Mouse (Mus musculus): ENCODE results near the gene G6pc. TPM values are rescaled to one million over a fixed set of nuclear protein-coding genes. Genes with fewer than 3 reads are reported as not detected.

G6pc gene
- polyA plus RNA-seq, 1 experiment from 2014 or later, result not detected

DNA sequence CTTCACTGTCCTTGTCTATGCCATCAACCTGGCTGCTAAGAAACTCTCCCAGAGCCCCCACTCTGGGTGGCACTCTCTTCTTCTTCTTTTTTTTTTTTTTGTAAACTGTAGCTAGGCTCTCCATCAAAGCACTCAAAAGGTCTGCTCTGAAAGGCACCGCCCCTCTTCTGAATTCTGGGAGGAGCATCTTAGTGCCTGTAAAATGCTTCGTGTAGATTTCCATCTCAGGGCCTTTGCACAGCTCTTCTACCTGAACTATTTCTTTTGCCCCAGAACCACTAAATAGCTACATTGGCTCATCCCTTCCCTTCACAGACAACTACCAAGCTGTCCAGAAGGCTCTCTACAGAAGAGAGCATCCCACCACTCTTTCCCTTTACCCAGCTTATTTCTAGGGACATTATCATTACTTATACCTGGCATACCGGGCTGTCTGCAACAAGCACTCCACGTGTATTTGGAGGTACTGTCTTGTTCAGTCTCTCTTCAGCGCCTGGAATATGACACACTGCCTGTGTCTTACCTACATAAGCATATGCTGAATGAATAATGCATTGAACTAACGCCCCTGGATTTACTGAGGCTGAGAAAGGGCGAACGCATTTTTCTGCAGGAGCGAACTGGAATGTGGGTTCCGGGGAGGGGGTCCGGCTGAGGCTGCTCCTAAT, 49.2 kb downstream of the G6pc start:
- Histone ChIP-seq H3K27me3 (no peaks in the 10 kb centered on the region), H3K4me1 (replicated peaks) (peaks cover 26% of the 10 kb centered on the region), H3K36me3 (peaks cover 29% of the 10 kb centered on the region), H3K9ac (peak overlapping the region; percentile 89), H3K9me3 (replicated peaks) (no peaks in the 10 kb centered on the region), H3K4me2 (peak overlapping the region; percentile 86), H3K4me3 (replicated peaks) (peak overlapping the region; percentile 88), H3K27ac (peak overlapping the region; percentile 67)
- DNase-seq (peak; percentile 42), ATAC-seq (ENCODE audit: low read depth) (peak; percentile 56)
- WGBS (ENCODE audit: insufficient replicate concordance), result under 1% methylated on average over 11 of the region's 11 CpGs

- peaks cover 22% of the 10 kb centered on the region for H3K36me3 ChIP-seq
- peaks cover 30% of the 10 kb centered on the region for H3K4me1 ChIP-seq (replicated peaks)
- under 1% methylated on average over 45 of the region's 45 CpGs for WGBS (ENCODE audit: insufficient replicate concordance)
- H3K27me3 ChIP-seq, result no peaks in the 10 kb centered on the region
- H3K9me3 ChIP-seq (replicated peaks), result no peaks in the 10 kb centered on the region
- peak within 1 kb of the TSS; percentile 89 for H3K9ac ChIP-seq
- peak within 1 kb of the TSS; percentile 88 for H3K4me3 ChIP-seq (replicated peaks)
- peak within 1 kb of the TSS; percentile 67 for H3K27ac ChIP-seq
- ATAC-seq (ENCODE audit: low read depth) (peak; percentile 78), DNase-seq (peak; percentile 81)
- peak within 1 kb of the TSS; percentile 86 for H3K4me2 ChIP-seq
Measured at GRCm38 (mm10) chr11:101417101-101417855, 49.9 kb downstream of the G6pc start, which contains the start of gene Aarsd1. Gene Aarsd1 (minus strand): TSS chr11:101417615.

GRCm38 (mm10) chr11:101418991-101419390, 51.6 kb downstream of the G6pc start:
- DNase-seq (no peak), ATAC-seq (ENCODE audit: low read depth) (no peak)
- Histone ChIP-seq H3K4me3 (replicated peaks) (no peak overlapping the region), H3K4me1 (replicated peaks) (peaks cover 36% of the 10 kb centered on the region), H3K36me3 (peaks cover 6% of the 10 kb centered on the region), H3K9me3 (replicated peaks) (no peaks in the 10 kb centered on the region), H3K27me3 (no peaks in the 10 kb centered on the region), H3K27ac (no peak overlapping the region), H3K4me2 (no peak overlapping the region), H3K9ac (no peak overlapping the region)
- 60% methylated on average over 6 of the region's 6 CpGs for WGBS (ENCODE audit: insufficient replicate concordance)

- WGBS (ENCODE audit: insufficient replicate concordance), result 42% methylated on average over 3 of the region's 3 CpGs
- no peak overlapping the region for H3K27ac ChIP-seq
- H3K9ac ChIP-seq, result no peak overlapping the region
- H3K4me3 ChIP-seq (replicated peaks), result no peak overlapping the region
- H3K9me3 ChIP-seq (replicated peaks), result no peaks in the 10 kb centered on the region
- H3K36me3 ChIP-seq, result 0 out of 2 replicates have a peak, but pooled peaks cover 5% of the 10 kb centered on the region
- peaks cover 42% of the 10 kb centered on the region for H3K4me1 ChIP-seq (replicated peaks)
- no peak overlapping the region for H3K4me2 ChIP-seq
- no peaks in the 10 kb centered on the region for H3K27me3 ChIP-seq
- DNase-seq (no peak), ATAC-seq (ENCODE audit: low read depth) (no peak)
Measured at GRCm38 (mm10) chr11:101419610-101420009, 52.2 kb downstream of the G6pc start.

DNA sequence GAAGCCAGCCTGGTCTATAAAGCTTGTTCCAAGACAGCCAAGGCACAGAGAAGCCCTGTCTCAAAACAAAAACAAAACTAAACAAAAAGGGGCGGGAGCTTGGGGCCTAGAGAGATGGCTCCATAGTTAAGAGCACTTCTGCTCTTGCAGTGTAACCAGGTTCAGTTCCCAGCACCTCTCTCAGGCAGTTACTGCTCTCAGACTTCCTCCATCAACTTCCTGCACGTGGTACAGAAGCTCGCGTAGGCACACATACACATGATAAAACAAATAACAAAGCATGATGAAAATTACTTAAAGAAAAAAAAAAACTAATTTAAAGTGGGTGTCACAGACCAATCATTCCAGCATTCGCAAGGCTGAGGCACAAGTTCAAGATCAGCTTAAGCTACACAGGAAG, 52.8 kb downstream of the G6pc start:
- WGBS (ENCODE audit: insufficient replicate concordance), result 59% methylated on average over 5 of the region's 5 CpGs
- ATAC-seq (ENCODE audit: low read depth), result no peak
- no peak overlapping the region for H3K9ac ChIP-seq

GRCm38 (mm10) chr11:101424105-101424851, 56.9 kb downstream of the G6pc start, which contains the start of gene Gm27029:
Gene Gm27029 (minus strand): TSS chr11:101424796.
- H3K36me3 ChIP-seq, result peaks cover 2% of the 10 kb centered on the region; the same call in 1 of the 2 replicates
- ATAC-seq (ENCODE audit: low read depth), result 0 out of 2 replicates have a peak, but pooled peaks have one; percentile 9
- H3K27ac ChIP-seq, result peak within 1 kb of the TSS; percentile 82
- peaks cover 43% of the 10 kb centered on the region for H3K4me1 ChIP-seq (replicated peaks)
- DNase-seq, result no peak
- H3K9ac ChIP-seq, result peak within 1 kb of the TSS; percentile 88
- peak within 1 kb of the TSS; percentile 96 for H3K4me3 ChIP-seq (replicated peaks)
- no peaks in the 10 kb centered on the region for H3K27me3 ChIP-seq
- peak within 1 kb of the TSS; percentile 94 for H3K4me2 ChIP-seq
- 9% methylated on average over 23 of the region's 23 CpGs for WGBS (ENCODE audit: insufficient replicate concordance)
- H3K9me3 ChIP-seq (replicated peaks), result no peaks in the 10 kb centered on the region

More for the DNA sequence above, 52.8 kb downstream of the G6pc start:
- H3K9me3 ChIP-seq (replicated peaks), result no peaks in the 10 kb centered on the region
- H3K27ac ChIP-seq, result no peak overlapping the region
- H3K36me3 ChIP-seq, result 0 out of 2 replicates have a peak, but pooled peaks cover 2% of the 10 kb centered on the region
- no peaks in the 10 kb centered on the region for H3K27me3 ChIP-seq
- H3K4me2 ChIP-seq, result no peak overlapping the region
- no peak overlapping the region for H3K4me3 ChIP-seq (replicated peaks)
- H3K4me1 ChIP-seq (replicated peaks), result peaks cover 39% of the 10 kb centered on the region
- DNase-seq, result no peak

GRCm38 (mm10) chr11:101424925-101425813, 57.8 kb downstream of the G6pc start, which contains the start of the genes Rundc1 and Ptges3l:
Gene Rundc1 (plus strand): TSS chr11:101425085.
Gene Ptges3l (minus strand): TSS chr11:101425333.
- Histone ChIP-seq H3K9ac (peak within 1 kb of the TSS; percentile 88), H3K9me3 (replicated peaks) (no peaks in the 10 kb centered on the region), H3K36me3 (peaks cover 10% of the 10 kb centered on the region), H3K27me3 (no peaks in the 10 kb centered on the region), H3K4me3 (replicated peaks) (peak within 1 kb of the TSS; percentile 96), H3K27ac (peak within 1 kb of the TSS; percentile 82), H3K4me1 (replicated peaks) (peaks cover 38% of the 10 kb centered on the region), H3K4me2 (peak within 1 kb of the TSS; percentile 94)
- DNase-seq (peak; percentile 94), ATAC-seq (ENCODE audit: low read depth) (peak; percentile 87)
- under 1% methylated on average over 81 of the region's 81 CpGs for WGBS (ENCODE audit: insufficient replicate concordance)

- DNase-seq (no peak), ATAC-seq (ENCODE audit: low read depth) (no peak)
Measured at GRCm38 (mm10) chr11:101426165-101426564, 58.8 kb downstream of the G6pc start.

More at GRCm38 (mm10) chr11:101426165-101426564, 58.8 kb downstream of the G6pc start:
- Histone ChIP-seq H3K4me1 (replicated peaks) (peaks cover 37% of the 10 kb centered on the region), H3K27ac (no peak overlapping the region), H3K4me2 (peak overlapping the region; percentile 94), H3K9ac (peak overlapping the region; percentile 88), H3K9me3 (replicated peaks) (no peaks in the 10 kb centered on the region), H3K4me3 (replicated peaks) (peak overlapping the region; percentile 96), H3K36me3 (peaks cover 20% of the 10 kb centered on the region), H3K27me3 (no peaks in the 10 kb centered on the region)
- 37% methylated on average over 8 of the region's 8 CpGs for WGBS (ENCODE audit: insufficient replicate concordance)
